Mouse (Mus musculus) brain, adult 10 weeks (tissue): Measurements from ENCODE around the gene Gm8332. TPM values are rescaled to one million over a fixed set of nuclear protein-coding genes. Genes with fewer than 3 reads are reported as not detected.

Experiments used
- polyA plus RNA-seq: library from polyadenylated mRNA; stranded (reverse); fragments of 350-450 nt; fragmentation: Illumina TruSeq; extraction: RNeasy Lipid Tissue Mini Kit (QIAGEN cat#74804); gene quantifications from one replicate; pipeline ENCODE4 v1.2.3, GENCODE M21; 2015; ENCODE audit warnings: low read depth, low replicate concordance

Gene Gm8332
- polyA plus RNA-seq, result not detected

GRCm38 (mm10) chr12:88250000-88250399, at the start of gene Gm8332:
TSS of gene Gm8332 (minus strand) at chr12:88250100.

DNA sequence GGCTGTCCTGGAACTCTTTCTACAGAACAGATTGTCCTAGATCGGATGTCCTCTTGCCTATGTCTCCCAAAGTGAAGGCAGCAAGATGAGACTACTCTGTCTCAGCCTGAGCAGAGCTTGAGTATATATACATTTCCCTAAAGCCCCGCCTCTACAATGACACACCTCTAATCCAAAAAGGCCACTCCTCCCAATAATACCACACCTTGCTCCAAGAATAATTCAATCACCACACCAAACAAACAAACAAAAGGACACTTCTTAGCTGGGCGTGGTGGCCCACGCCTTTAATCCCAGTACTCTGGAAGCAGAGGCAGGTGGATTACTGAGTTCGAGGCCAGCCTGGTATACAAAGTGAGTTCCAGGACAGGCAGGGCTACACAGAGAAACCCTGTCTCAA, 24.5 kb upstream of the Gm8332 start, which contains the start of gene Gm5662:
Gene Gm5662, minus strand, starts transcription at position 101 of the 400 bp plus-strand sequence.

Other genes starting within 250 kb of the Gm8332 start
- not detected for gene Gm2075, start 238.3 kb downstream of the Gm8332 start, polyA plus RNA-seq
- not detected for gene Gm6803, start 231.3 kb downstream of the Gm8332 start, polyA plus RNA-seq
- gene Gm2056, start 223.1 kb downstream of the Gm8332 start, polyA plus RNA-seq, result not detected
- gene Gm16368, start 166.4 kb downstream of the Gm8332 start, polyA plus RNA-seq, result not detected
- not detected for gene Gm10436, start 68.0 kb downstream of the Gm8332 start, polyA plus RNA-seq
- not detected for gene Gm5662, start 24.4 kb upstream of the Gm8332 start, polyA plus RNA-seq
- not detected for gene Gm5039, start 73.9 kb upstream of the Gm8332 start, polyA plus RNA-seq
- gene Adck1, start 110.5 kb upstream of the Gm8332 start, polyA plus RNA-seq, result 35.2 TPM